Mouse (Mus musculus): Measurements from ENCODE around the gene Samd5.

The Samd5 gene

GRCm38 (mm10) chr10:9674561-9675521 is at the start of gene Samd5:
TSS of gene Samd5 (minus strand) at chr10:9675208.
- no peak for DNase-seq (ENCODE audit: low spot score)

DNA sequence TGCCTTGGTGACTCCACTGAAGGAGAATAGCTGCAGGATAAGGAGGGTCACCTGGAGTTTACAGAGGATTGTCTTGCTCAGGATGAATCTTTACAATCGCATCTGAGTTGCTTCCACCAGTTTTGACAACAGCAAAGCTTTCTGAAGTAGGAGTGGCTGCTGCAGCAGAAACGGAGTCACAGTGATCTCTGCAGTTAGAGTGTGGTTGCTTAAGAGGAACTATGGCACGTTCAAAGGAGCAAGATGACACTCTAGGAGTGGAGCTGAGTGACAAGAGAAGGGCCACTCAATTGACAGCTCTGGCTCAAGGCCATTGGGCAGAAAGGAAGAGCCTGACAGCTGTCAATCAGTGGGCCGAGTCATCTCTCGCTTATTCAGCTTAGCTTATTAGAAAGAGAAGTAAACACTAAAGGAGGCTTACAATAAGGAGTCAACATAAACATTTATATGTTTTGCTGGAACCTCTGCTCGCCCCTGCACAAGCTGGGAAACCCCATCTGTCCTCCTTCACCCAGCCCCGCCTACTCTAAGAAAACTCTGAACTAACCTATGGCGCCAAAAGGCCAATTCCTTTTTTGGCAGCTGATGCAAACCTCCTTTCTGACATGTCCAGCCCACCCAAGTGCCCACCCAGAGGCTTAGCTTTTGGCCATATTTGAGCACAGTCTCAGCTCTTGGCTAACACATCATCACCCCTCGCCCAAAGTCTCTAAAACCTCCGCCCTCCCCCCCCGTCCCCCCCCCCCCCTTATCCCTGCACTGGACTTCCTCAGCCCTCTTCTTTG is 47.7 kb upstream of the Samd5 start:
- DNase-seq (ENCODE audit: low spot score): no peak

DNA sequence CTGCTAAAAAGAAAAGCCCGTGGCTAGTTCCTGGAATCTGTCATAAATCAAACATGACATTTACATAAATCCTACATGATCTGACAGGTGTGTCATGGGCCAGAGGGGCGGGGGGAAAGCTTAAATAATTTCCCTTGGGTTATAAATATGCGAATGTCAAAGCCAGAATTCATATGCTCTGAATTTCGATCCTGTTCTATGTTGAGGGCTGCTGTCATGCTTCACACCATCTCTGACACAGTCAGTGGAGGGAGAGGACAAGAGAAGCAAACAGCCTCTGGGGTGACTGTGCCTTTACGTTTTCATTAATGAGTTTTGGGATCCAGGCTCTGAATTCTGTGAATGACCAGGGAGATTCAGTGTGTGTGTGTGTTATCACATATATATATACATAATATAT is 45.0 kb upstream of the Samd5 start:
- DNase-seq (ENCODE audit: low spot score): no peak

GRCm38 (mm10) chr10:9718086-9718485 is 43.1 kb upstream of the Samd5 start:
- no peak for DNase-seq (ENCODE audit: low spot score)

DNA sequence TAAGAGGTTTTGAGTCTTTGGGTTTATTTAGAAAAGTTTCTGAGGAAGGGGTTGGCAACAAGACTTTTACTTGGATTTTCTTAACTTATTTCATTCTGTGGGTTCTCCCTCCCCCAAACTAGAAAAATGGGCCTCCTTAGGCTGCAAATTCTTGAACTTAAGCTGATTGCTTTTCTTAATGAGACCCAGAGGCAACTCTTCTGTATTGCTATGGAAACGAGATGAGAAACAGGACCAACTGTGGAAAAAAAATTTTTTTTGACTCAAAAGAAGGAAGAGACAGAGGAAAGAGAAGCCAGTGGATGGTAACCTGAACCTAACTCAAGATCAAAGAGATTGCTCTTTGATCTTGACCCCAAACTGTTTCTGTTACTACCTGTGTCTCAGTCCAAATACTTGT is 29.9 kb upstream of the Samd5 start:
- no peak for DNase-seq (ENCODE audit: low spot score)

- no peak for DNase-seq (ENCODE audit: low spot score)
Observed at GRCm38 (mm10) chr10:9699071-9699761, 24.2 kb upstream of the Samd5 start.

DNA sequence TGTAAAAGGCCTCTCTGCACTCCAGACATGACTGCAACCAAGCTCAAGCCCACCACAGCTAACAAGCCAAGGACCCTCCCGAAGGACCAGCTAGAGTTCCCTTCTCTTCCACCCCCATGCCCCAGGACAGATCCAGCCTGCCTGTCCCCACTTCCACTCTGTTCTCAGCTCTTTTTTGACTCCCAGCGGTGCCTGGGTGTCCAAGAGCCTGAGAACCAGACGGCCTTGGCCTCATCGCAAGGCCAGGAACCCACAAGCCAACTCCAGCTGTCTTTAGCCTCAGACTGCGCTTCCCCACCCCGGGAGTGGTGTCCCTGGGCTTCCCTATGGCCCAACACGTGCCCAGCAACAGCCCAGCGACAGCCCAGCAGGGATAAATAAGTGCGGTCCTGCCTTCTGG is 23.1 kb upstream of the Samd5 start:
- DNase-seq (ENCODE audit: low spot score): no peak

- DNase-seq (ENCODE audit: low spot score): no peak
Observed at GRCm38 (mm10) chr10:9696543-9697141, 21.6 kb upstream of the Samd5 start.

- DNase-seq (ENCODE audit: low spot score): no peak
Observed at GRCm38 (mm10) chr10:9693990-9694699, 19.1 kb upstream of the Samd5 start.

DNA sequence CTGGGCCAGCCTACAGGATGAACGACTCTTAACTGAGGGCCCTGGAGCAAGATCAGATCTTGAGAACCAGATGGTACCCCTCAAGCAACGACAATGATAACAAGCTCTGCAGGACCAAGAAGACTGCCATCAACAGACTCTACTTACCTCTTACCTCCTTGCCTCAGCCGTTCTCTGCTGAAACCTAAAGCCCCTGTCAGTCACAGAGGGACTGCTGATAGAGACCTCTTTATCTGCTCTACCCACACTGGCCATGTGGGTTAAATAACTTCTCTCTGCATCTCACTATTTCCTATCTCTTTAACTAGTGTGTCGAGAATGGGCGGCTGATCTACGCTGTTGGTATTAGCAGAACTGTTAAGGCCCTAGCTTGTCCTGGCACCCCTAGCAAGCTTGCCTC is 5.9 kb upstream of the Samd5 start:
- no peak for DNase-seq (ENCODE audit: low spot score)

DNA sequence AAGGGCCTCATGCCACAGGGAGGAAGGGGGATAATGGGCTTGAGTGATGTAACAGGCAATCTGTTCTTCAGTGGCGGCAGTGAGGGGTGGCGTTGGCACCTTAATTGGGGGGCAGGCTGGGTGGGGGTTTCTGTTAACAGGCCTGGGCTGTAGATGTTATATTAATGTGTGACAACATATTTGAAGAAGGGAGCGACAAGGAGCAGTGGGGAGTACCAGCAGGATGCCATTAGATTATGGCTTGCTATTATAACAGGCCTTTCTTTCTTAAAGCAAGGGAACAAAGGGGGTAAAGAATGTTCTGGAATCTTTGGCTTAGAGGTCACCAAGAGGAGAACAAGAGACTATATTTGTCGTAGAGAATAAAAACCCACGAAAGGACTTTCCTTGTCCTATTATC is 4.9 kb upstream of the Samd5 start:
- DNase-seq (ENCODE audit: low spot score): no peak

DNA sequence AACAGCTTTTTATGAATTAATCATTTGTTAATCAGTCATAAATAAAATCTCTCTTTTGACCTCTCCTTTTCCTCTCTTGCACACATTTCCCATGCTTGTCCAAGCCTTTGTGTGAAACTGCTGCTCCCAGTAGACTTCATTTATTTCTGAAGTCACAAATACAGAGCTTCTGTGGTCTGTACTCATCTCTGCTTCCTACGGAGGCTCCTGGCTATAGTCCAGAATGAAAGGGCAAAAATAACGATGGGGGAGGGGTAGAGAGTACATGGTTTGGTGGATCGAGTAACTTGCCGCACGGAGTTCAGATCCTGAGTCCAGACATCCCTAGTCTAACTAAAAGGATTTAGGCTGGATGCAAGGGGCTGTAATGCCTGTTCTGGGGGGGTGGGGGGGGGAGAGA is 3.1 kb upstream of the Samd5 start:
- DNase-seq (ENCODE audit: low spot score): no peak

DNA sequence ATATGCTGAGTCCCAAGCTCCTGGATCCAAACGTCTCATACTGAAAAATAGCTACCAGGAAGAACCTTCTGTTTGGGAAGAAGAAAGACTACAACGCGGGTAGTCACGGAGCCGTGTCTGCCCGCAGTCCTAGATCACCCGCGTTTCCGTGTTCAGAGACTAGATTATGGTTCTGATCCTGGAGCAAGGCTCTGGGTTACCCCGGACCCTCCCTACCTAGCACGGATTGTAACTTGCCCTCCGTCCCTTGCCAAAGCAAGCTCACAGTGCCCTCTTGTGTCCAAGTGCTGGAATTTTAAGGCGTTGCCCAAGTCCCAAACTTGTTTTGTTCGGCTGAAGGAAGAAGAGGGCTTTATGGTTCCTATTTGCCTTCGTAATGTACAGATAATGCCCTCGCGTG is 1.9 kb upstream of the Samd5 start:
- DNase-seq (ENCODE audit: low spot score): no peak

- DNase-seq (ENCODE audit: low spot score): no peak
Observed at GRCm38 (mm10) chr10:9676418-9676786, 1.4 kb upstream of the Samd5 start.

DNA sequence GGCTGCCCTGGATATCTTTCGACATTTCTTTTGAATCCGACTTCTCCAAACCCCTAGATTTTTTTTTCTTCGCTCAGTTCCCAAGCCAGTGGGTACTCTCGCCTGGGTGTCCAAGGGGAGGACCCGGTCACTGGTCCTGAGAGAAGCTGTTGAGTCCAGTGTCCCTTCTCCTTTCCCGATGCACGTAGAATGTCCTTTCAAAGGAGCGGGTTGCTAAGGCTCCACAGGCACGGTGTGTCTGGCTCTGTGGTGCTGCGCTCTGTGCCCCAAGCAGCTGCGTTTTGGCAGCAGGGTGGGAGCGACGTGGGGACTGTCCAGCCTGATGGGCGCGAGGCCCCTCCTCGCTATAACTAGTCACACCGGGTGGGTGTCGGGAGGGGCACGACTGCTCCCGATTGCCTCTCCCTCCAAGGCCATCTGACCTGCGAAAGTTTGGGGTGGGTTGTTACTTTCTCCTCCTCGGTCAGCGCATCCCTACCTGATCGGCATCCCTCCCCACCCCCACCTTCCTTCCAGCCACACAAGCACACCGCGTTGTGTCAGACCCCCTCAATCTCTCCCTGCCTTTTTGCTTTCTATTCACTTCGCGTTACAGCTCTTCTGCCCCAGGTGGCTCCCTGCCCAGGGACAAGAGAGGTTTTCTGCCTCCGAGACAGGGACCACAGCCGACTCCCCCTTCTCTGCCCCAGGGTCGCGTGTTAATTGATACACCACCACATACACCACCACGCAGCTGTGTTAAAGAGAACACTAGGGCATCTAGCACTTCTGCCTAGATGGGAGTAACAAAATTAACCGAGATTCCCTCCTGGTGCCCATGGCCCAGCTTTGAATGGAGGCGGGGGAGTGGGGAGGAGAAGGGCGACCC is 776 bp upstream of the Samd5 start:
- no peak for DNase-seq (ENCODE audit: low spot score)

DNA sequence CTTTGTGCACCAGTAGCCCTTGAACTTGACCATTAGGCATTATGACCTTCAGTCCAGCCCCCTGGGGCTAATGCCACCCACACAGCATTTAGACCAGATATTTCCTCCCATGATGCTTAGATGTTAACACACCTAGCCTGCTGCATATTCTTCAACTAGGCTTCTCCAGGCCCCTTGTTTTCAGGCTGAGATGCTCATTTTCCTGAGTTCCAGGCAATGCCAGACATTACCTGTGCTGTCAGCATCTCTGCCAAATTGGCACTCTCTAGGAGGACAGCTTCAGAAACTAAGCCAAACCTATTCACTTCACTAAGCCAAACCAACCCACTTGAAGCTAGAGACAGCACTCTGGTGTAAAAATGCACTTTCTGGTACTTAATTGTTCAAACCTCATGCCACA is 1.7 kb downstream of the Samd5 start:
- DNase-seq (ENCODE audit: low spot score): no peak

DNA sequence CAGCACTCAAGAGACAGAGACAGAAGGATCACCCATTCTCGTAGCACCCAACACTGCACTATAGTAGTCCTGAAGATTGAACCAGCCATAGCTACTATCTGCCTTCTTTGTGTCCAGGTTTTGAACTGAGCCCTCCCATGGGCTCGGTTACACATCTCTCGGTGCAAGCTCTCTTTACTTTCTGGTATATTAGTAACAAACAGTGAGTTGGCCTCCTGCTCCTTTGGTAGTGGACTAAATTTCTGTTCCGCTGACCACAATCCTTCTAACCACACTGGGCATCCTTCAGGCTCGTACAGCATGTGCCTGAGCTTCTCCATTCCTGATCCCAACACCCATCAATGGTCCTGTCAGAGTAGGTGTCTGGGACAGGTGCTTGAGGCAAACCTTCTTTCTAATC is 2.3 kb downstream of the Samd5 start:
- no peak for DNase-seq (ENCODE audit: low spot score)

- no peak for DNase-seq (ENCODE audit: low spot score)
Observed at GRCm38 (mm10) chr10:9670351-9670750, 4.7 kb downstream of the Samd5 start.

DNA sequence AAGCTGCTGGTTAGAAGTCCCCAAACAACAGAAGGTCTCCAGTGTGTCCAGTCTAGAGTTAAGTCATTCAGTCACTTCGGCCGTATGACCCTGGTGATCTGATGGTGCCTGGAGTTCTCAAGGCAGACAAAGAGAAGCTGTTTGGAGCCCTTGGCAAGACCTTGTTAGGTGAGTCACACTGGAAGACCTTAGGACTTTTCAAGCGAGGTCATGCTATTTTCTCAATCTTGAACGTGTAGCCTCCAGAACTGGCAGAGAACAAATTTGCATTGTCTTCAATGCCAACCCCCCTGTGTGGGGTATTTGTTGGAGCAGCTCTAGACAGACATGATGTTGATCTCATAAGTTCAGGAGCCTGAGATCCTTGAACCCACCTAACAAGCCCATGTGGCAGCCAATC is 6.2 kb downstream of the Samd5 start:
- DNase-seq (ENCODE audit: low spot score): no peak

GRCm38 (mm10) chr10:9652946-9653345 is 22.1 kb downstream of the Samd5 start:
- no peak for DNase-seq (ENCODE audit: low spot score)
